ENCODE assay signal across 9 mouse cellular contexts in genomic region chr2:84799041-84799561, GRCm38 (mm10). TPM values are rescaled to one million over a fixed set of nuclear protein-coding genes. Genes with fewer than 3 reads are reported as not detected.
DNase-seq lines count a peak whose midpoint lies in the region; ATAC-seq and TF ChIP-seq lines count a peak whose summit lies in the region.
"Had no signal": no experiment of that assay in that cellular context is flagged by ENCODE, and none has a peak within 500 bp of the region (broad histone marks: within the 10 kb centered on the region; RNA-seq: fewer than 3 reads in every experiment).

No protein-coding gene starts in this region.

- TF ChIP-seq CTCF in E14TG2a.4 (conservative IDR thresholded peaks at IDR 0.05; ENCODE audit: low read length), result peak; percentile 58
- peak; percentile 85 for TF ChIP-seq CTCF in stomach, postnatal 0 days (IDR thresholded peaks at IDR 0.05; ENCODE audit: low read depth)

- WGBS in heart, embryonic 15.5 days, result 0% methylated on average over 16 of the region's 16 CpGs
- under 1% methylated on average over 16 of the region's 16 CpGs for WGBS in liver, embryonic 11.5 days
- 0% methylated on average over 16 of the region's 16 CpGs for WGBS in stomach, postnatal 0 days

- H3K36me3 ChIP-seq in E14TG2a.4 (ENCODE audit: insufficient read depth, low read length), result no peaks in the 10 kb centered on the region
- peaks cover 4% of the 10 kb centered on the region; the same call in 1 of the 2 replicates for H3K36me3 ChIP-seq in heart, embryonic 15.5 days
- H3K36me3 ChIP-seq in liver, embryonic 11.5 days (ENCODE audit: control insufficient read depth, insufficient read depth, low read length), result no peaks in the 10 kb centered on the region
- 0 out of 2 replicates have a peak, but pooled peaks cover 3% of the 10 kb centered on the region for H3K36me3 ChIP-seq in stomach, postnatal 0 days (ENCODE audit: control insufficient read depth, insufficient read depth, low read length)

- H3K9me3 ChIP-seq in E14TG2a.4 (ENCODE audit: low read length), result peaks cover 19% of the 10 kb centered on the region
- H3K9me3 ChIP-seq in heart, embryonic 15.5 days (replicated peaks), result no peaks in the 10 kb centered on the region; the same call in 1 of the 2 replicates
- peaks cover 3% of the 10 kb centered on the region; the same call in 1 of the 2 replicates for H3K9me3 ChIP-seq in liver, embryonic 11.5 days (ENCODE audit: control insufficient read depth, low read length)
- H3K9me3 ChIP-seq in stomach, postnatal 0 days (ENCODE audit: control insufficient read depth, low read length), result no peaks in the 10 kb centered on the region

- peak overlapping the region; percentile 80 for H3K4me3 ChIP-seq in E14TG2a.4 (replicated peaks; ENCODE audit: low read length)
- peak overlapping the region; percentile 73 for H3K4me3 ChIP-seq in brown adipose tissue, adult 24 weeks (ENCODE audit: insufficient read depth, low read depth, low read length)
- H3K4me3 ChIP-seq in heart, embryonic 15.5 days, result peak overlapping the region; percentile 72
- peak overlapping the region; percentile 77 for H3K4me3 ChIP-seq in liver, embryonic 11.5 days (ENCODE audit: low read depth, low read length)
- peak overlapping the region; percentile 61 for H3K4me3 ChIP-seq in stomach, postnatal 0 days (ENCODE audit: low read depth, low read length)

- TF ChIP-seq EP300 in stomach, postnatal 0 days (optimal IDR thresholded peaks at IDR 0.05), result no peak

- H3K4me1 ChIP-seq in E14TG2a.4 (replicated peaks; ENCODE audit: low read depth, low read length), result peaks cover 21% of the 10 kb centered on the region
- no peaks in the 10 kb centered on the region for H3K4me1 ChIP-seq in brown adipose tissue, adult 24 weeks (ENCODE audit: control insufficient read depth, insufficient read depth, insufficient read length, low read length)
- H3K4me1 ChIP-seq in heart, embryonic 15.5 days (replicated peaks), result 0 out of 2 replicates have a peak, but pooled peaks cover 10% of the 10 kb centered on the region
- H3K4me1 ChIP-seq in liver, embryonic 11.5 days (replicated peaks; ENCODE audit: control insufficient read depth, insufficient read depth, low read length), result peaks cover 13% of the 10 kb centered on the region; the same call in 1 of the 2 replicates
- H3K4me1 ChIP-seq in stomach, postnatal 0 days (replicated peaks; ENCODE audit: control insufficient read depth, insufficient read depth), result no peaks in the 10 kb centered on the region

- peak overlapping the region; percentile 67 for H3K27ac ChIP-seq in brown adipose tissue, adult 24 weeks (replicated peaks; ENCODE audit: low read depth, low read length)
- peak overlapping the region; percentile 75 for H3K27ac ChIP-seq in heart, embryonic 15.5 days
- peak overlapping the region; percentile 84 for H3K27ac ChIP-seq in liver, embryonic 11.5 days (ENCODE audit: low read depth, low read length)
- H3K27ac ChIP-seq in stomach, postnatal 0 days (replicated peaks), result peak overlapping the region; percentile 79

- ATAC-seq in erythroid progenitor cell, adult 5-6 weeks (replicated peaks; ENCODE audit: low FRiP score, poor library complexity, severe bottlenecking), result peak; percentile 67
- ATAC-seq in heart, embryonic 15.5 days (replicated peaks; ENCODE audit: insufficient number of reproducible peaks, insufficient read depth, low FRiP score, low read depth), result peak; percentile 47
- ATAC-seq in liver, embryonic 11.5 days (replicated peaks; ENCODE audit: low FRiP score), result peak; percentile 61
- ATAC-seq in stomach, postnatal 0 days (ENCODE audit: low FRiP score, low TSS enrichment), result peak; percentile 62; the same call in 1 of the 2 replicates

- peak overlapping the region; percentile 64 for H3K9ac ChIP-seq in heart, embryonic 15.5 days
- H3K9ac ChIP-seq in liver, embryonic 11.5 days (ENCODE audit: low read depth, low read length), result peak overlapping the region; percentile 75
- H3K9ac ChIP-seq in stomach, postnatal 0 days (ENCODE audit: low read length), result peak overlapping the region; percentile 63

- DNase-seq in kidney, postnatal 10 days, result peak; percentile 83
- peak; percentile 53 for DNase-seq in liver, embryonic 11.5 days (ENCODE audit: low spot score)
- peak; percentile 81 for DNase-seq in naive thymus-derived CD4-positive, alpha-beta T cell, adult 2 months (ENCODE audit: low read depth)
- peak; percentile 70 for DNase-seq in stomach, postnatal 0 days (ENCODE audit: low spot score)

- peak overlapping the region; percentile 99 for H3K4me2 ChIP-seq in heart, embryonic 15.5 days
- H3K4me2 ChIP-seq in liver, embryonic 11.5 days, result peak overlapping the region; percentile 93
- H3K4me2 ChIP-seq in stomach, postnatal 0 days (replicated peaks; ENCODE audit: low read depth), result peak overlapping the region; percentile 95

- H3K27me3 ChIP-seq in E14TG2a.4 (ENCODE audit: insufficient read depth, low read length), result peaks cover 35% of the 10 kb centered on the region
- no peaks in the 10 kb centered on the region for H3K27me3 ChIP-seq in heart, embryonic 15.5 days
- H3K27me3 ChIP-seq in liver, embryonic 11.5 days (replicated peaks; ENCODE audit: control insufficient read depth, insufficient read depth, low read length), result no peaks in the 10 kb centered on the region
- no peaks in the 10 kb centered on the region for H3K27me3 ChIP-seq in stomach, postnatal 0 days (ENCODE audit: control insufficient read depth, insufficient read depth, low read length)

RNA-seq across cellular contexts. Expression of gene Ube2l6, which starts 0.5 kb away (rescaled TPM):
- polyA plus RNA-seq in brown adipose tissue, adult 24 weeks (2012; ENCODE audit: insufficient read depth, insufficient read length, missing spikeins), result 4.5 and 15.2 TPM in 2 replicates
- total RNA-seq in erythroid progenitor cell, adult 5-6 weeks (2015; ENCODE audit: low replicate concordance), result 424 and 462 TPM in 2 replicates
- 282 and 312 TPM in 2 replicates for total RNA-seq in erythroid progenitor cell, adult 5-6 weeks (2017; ENCODE audit: low replicate concordance)
- 128 and 145 TPM in 2 replicates for polyA plus RNA-seq in heart, embryonic 15.5 days (2015; fragmentation: Nextera tagmentation; extraction: Ambion mirVana)
- polyA plus RNA-seq in liver, embryonic 11.5 days (2014; fragmentation: Nextera tagmentation; extraction: Ambion mirVana), result 112 and 114 TPM in 2 replicates
- polyA plus RNA-seq in stomach, postnatal 0 days (2015; fragmentation: Nextera tagmentation; extraction: Ambion mirVana), result 27.6 and 28.6 TPM in 2 replicates

RNA-seq across cellular contexts. Expression of gene Smtnl1, which starts 23.4 kb away (rescaled TPM):
- 2.7 and 3.0 TPM in 2 replicates for polyA plus RNA-seq in brown adipose tissue, adult 24 weeks (2012; ENCODE audit: insufficient read depth, insufficient read length, missing spikeins)
- not detected in 2 replicates for total RNA-seq in erythroid progenitor cell, adult 5-6 weeks (2015; ENCODE audit: low replicate concordance)
- not detected in 2 replicates for total RNA-seq in erythroid progenitor cell, adult 5-6 weeks (2017; ENCODE audit: low replicate concordance)
- polyA plus RNA-seq in heart, embryonic 15.5 days (2015; fragmentation: Nextera tagmentation; extraction: Ambion mirVana), result 0.25 and 0.38 TPM in 2 replicates
- polyA plus RNA-seq in liver, embryonic 11.5 days (2014; fragmentation: Nextera tagmentation; extraction: Ambion mirVana), result 0.25 TPM in 1 of 2 replicates, not detected in the other
- 0.05 TPM in 1 of 2 replicates, not detected in the other for polyA plus RNA-seq in stomach, postnatal 0 days (2015; fragmentation: Nextera tagmentation; extraction: Ambion mirVana)
- polyA plus RNA-seq: gonadal fat pad, adult 2 months had no signal

RNA-seq across cellular contexts. Expression of gene Serping1, which starts 23.9 kb away (rescaled TPM):
- polyA plus RNA-seq in brown adipose tissue, adult 24 weeks (2012; ENCODE audit: insufficient read depth, insufficient read length, missing spikeins), result 74.6 and 108 TPM in 2 replicates
- total RNA-seq in erythroid progenitor cell, adult 5-6 weeks (2015; ENCODE audit: low replicate concordance), result 0.72 and 12.6 TPM in 2 replicates
- total RNA-seq in erythroid progenitor cell, adult 5-6 weeks (2017; ENCODE audit: low replicate concordance), result 1.8 and 3.8 TPM in 2 replicates
- 45.2 and 53.2 TPM in 2 replicates for polyA plus RNA-seq in heart, embryonic 15.5 days (2015; fragmentation: Nextera tagmentation; extraction: Ambion mirVana)
- polyA plus RNA-seq in liver, embryonic 11.5 days (2014; fragmentation: Nextera tagmentation; extraction: Ambion mirVana), result 38.4 and 43.2 TPM in 2 replicates
- 101 and 103 TPM in 2 replicates for polyA plus RNA-seq in stomach, postnatal 0 days (2015; fragmentation: Nextera tagmentation; extraction: Ambion mirVana)

RNA-seq across cellular contexts. Expression of gene Timm10, which starts 27.7 kb away (rescaled TPM):
- 125 and 134 TPM in 2 replicates for polyA plus RNA-seq in brown adipose tissue, adult 24 weeks (2012; ENCODE audit: insufficient read depth, insufficient read length, missing spikeins)
- 16.8 and 17.3 TPM in 2 replicates for total RNA-seq in erythroid progenitor cell, adult 5-6 weeks (2015; ENCODE audit: low replicate concordance)
- 6.5 TPM in 1 of 2 replicates, not detected in the other for total RNA-seq in erythroid progenitor cell, adult 5-6 weeks (2017; ENCODE audit: low replicate concordance)
- polyA plus RNA-seq in heart, embryonic 15.5 days (2015; fragmentation: Nextera tagmentation; extraction: Ambion mirVana), result 76.6 TPM in 2 replicates
- 84.3 and 84.5 TPM in 2 replicates for polyA plus RNA-seq in liver, embryonic 11.5 days (2014; fragmentation: Nextera tagmentation; extraction: Ambion mirVana)
- 37.7 and 42.3 TPM in 2 replicates for polyA plus RNA-seq in stomach, postnatal 0 days (2015; fragmentation: Nextera tagmentation; extraction: Ambion mirVana)

RNA-seq across cellular contexts. Expression of gene Slc43a1, which starts 39.5 kb away (rescaled TPM):
- polyA plus RNA-seq in brown adipose tissue, adult 24 weeks (2012; ENCODE audit: insufficient read depth, insufficient read length, missing spikeins), result 2.6 and 3.5 TPM in 2 replicates
- 716 and 794 TPM in 2 replicates for total RNA-seq in erythroid progenitor cell, adult 5-6 weeks (2015; ENCODE audit: low replicate concordance)
- 395 and 487 TPM in 2 replicates for total RNA-seq in erythroid progenitor cell, adult 5-6 weeks (2017; ENCODE audit: low replicate concordance)
- polyA plus RNA-seq in heart, embryonic 15.5 days (2015; fragmentation: Nextera tagmentation; extraction: Ambion mirVana), result 8.6 and 11.5 TPM in 2 replicates
- polyA plus RNA-seq in liver, embryonic 11.5 days (2014; fragmentation: Nextera tagmentation; extraction: Ambion mirVana), result 83.2 and 101 TPM in 2 replicates
- polyA plus RNA-seq in stomach, postnatal 0 days (2015; fragmentation: Nextera tagmentation; extraction: Ambion mirVana), result 5.1 and 5.4 TPM in 2 replicates

Comparison
In these comparisons a context has a peak if more than half of its experiments do, and no peak if none do; other contexts are left out.
1. Peak in every context shown above with its lines: DNase-seq, ATAC-seq, H3K4me3 ChIP-seq and H3K27ac ChIP-seq.